Mouse (Mus musculus) kidney, adult 9 months (tissue): ENCODE results near the gene Bcl2.
"Not testable (repeated sequence)": the region's sequence is repeated elsewhere in the genome, so short reads cannot be mapped to it uniquely, and the experiment has no call there.

ENCODE experiments used
- DNase-seq: peaks from one replicate; pipeline ENCODE4 v3.0.0; 2022

Bcl2 gene

DNA sequence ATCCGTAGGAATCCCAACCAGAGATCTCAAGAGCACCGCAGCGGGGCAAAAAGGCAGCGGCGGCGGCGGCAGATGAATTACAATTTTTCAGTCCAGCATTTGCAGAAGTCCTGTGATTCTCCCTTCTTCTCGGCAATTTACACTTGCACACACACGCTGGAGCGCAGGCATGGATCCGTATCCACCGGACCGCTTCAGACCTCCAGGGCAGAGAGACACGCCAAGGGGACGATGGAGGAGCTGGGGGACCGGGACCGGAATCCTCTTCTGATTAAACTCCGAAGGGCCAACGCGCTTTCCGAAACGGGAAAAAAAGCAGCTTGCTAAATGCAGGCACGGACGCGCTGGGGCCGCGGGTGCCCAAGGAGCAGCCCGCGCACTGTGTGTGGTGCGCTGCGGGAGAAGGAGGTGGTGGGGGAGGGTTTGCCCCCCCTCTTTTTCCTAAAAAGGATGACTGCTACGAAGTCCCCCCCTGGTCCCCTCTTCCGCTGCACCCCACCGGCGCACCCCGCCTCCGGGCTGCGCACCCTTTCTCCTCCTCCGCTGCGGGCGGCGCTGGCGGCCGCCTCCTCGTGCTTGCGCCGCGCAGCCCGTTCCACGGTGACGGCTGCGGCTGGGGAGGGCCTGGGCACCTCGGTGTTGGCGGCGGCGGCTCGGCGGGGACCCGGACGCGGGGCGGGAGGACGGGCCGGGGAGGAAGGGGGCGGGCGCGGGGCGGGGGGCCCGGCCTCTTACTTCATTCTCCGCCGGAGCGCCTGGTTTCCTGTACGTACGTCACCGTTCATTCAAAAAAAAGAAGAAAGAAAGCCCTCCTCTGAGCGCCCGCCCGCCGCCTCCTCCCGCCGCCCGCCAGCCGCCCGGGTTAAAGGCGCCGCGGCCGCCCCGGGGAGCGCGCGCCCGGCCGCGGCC lies at the start of gene Bcl2:
Gene Bcl2, minus strand, starts transcription at position 654 of the 909 bp plus-strand sequence.
- peak; percentile 77 for DNase-seq

GRCm38 (mm10) chr1:106760750-106761149 lies 46.7 kb upstream of the Bcl2 start:
- no peak for DNase-seq

DNA sequence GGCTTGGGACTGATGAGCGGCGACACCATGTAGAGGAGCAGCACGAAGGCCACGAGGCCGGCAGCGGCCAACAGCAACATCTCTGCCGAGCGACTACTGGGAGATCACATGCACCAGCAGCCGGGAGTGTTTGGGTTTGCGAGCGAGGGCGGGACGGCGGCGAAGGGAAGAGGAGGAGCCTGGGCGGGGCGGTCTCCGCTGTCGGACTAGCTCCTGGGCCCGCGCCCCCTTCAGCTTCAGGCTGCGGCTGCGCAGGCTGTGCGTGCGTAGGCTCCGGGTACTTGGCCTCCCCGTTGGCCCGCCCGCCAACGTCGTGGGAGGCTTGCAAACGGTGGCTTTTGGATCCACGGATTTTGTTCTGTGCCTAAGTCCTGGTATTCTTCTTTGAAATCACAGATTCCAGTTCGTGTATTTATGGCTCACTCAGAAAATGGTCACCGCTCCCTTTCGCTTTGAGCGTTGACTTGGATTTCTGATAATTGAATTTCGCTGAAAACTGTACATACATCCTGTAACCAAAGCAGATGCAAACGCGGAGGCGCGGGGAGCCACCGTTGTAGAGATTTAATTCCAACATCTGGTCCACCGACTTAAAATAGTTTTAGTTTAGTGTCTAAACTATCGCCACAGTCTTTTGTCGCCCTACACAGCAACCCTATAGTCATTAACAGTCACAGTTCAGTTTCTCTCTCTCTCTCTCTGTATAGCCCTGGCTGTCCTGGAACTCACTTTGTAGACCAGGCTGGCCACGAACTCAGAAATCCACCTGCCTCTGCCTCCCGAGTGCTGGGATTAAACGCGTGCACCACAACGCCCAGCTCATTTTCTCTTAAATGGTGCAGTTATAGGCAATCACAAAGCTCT lies 45.7 kb upstream of the Bcl2 start, which contains the start of gene Kdsr:
Gene Kdsr, minus strand, starts transcription at position 156 of the 864 bp plus-strand sequence.
- peak; percentile 98 for DNase-seq

GRCm38 (mm10) chr1:106758734-106759571 lies 44.9 kb upstream of the Bcl2 start:
- peak; percentile 25 for DNase-seq

GRCm38 (mm10) chr1:106756633-106757032 lies 42.6 kb upstream of the Bcl2 start:
- DNase-seq: no peak

GRCm38 (mm10) chr1:106752013-106752412 lies 37.9 kb upstream of the Bcl2 start:
- no peak for DNase-seq

DNA sequence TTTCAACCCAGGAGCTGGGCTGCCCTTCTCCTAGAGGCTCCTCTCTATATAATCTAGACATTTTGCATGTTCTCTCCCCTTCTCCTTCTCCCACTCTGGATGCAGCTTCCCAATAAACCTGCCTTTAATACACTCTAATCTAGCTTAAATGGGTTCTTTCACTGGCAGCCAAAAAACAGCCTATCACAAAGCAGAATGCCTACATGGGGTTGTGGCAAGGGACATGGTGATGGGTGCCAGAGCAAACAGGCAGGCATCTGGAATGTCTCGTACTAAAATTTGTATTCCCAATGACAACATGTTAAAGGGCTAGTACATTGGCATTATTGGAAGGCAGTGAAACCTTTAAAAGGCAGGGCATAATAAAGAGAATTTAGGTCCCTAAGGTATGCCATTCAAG lies 36.6 kb upstream of the Bcl2 start:
- DNase-seq: no peak

DNA sequence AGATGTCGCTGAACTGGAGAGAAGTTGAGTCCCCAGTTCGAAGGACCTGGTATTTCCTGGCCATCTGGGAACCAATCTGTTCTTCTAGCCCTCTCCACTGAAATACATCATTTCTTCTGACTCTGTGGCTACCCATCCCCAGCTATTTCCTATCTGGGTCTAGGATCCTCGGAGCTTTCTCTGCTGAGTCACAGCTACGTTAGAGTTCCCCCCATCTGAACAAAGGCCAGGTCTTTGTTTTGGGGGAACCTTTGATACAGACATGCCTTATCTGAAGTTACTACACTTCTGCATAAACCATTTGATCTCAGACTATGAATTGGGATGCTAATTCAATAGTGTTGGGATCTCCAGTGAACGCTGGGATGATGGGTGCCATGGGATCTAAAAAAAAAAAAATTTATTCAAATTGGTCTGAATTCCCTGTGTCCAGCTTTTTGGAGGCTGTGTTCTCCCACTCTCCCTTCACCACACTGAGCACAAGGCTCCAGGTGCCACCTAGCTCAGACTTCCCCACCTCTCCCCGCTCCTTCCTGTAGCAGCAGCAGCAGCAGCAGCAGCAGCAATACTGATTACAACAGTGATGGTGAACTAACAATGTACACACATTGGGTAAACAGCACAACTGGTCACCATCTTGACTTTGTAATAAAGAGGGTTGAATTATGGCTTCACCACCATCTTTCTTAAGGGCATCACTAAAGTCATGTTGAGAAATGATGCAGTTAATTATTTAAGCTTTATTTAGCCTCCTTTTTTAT lies 34.7 kb upstream of the Bcl2 start:
- no peak for DNase-seq

DNA sequence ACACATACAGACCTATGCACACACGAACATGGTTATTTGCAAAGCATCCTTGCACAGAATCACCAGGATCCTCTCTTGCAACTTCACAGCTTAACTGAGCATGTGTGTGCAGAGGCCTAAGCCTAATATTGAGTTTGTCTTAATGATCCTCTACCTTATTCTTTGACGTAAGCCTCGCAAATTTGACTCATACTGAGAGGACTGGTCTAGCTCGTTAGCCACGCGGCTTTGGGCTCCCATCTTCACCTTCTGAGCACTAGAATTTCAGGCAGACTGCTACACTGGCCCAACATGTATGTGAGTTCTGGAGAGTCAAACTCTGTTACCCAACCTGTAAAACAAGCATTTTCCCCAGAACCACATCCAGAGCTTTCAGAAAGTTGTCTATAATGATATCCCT lies 28.9 kb upstream of the Bcl2 start:
- DNase-seq: no peak

- no peak for DNase-seq
These were observed 26.7 kb upstream of the Bcl2 start for GRCm38 (mm10) chr1:106740735-106741134.

- DNase-seq: no peak
These were observed 25.7 kb upstream of the Bcl2 start for GRCm38 (mm10) chr1:106739810-106740209.

DNA sequence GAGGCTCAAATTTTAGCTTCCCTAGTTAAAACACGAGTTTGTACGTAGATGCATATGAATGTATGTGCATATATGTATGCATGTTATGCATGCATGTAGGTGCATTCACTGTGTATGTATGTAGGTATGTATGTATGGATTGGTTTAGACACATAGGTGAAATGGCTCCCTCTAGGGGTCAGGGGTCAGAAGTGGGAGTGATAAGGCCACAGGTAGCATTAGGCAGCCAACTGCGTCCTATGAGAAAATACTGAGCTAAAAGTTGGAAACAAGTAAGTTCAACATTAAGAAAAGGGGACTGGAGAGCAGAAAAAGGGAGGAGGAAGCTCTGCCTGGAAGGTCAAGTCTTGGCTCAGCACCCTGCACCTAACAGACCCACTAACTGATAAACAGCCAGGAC lies 24.0 kb upstream of the Bcl2 start:
- DNase-seq: no peak

GRCm38 (mm10) chr1:106736211-106736610 lies 22.1 kb upstream of the Bcl2 start:
- no peak for DNase-seq

GRCm38 (mm10) chr1:106735586-106735985 lies 21.5 kb upstream of the Bcl2 start:
- peak; percentile 48 for DNase-seq

GRCm38 (mm10) chr1:106722061-106722460 lies 8.0 kb upstream of the Bcl2 start:
- DNase-seq: no peak

GRCm38 (mm10) chr1:106717736-106718135 lies 3.7 kb upstream of the Bcl2 start:
- not testable (repeated sequence) for DNase-seq

- DNase-seq: peak; percentile 83
These were observed 3.1 kb upstream of the Bcl2 start for GRCm38 (mm10) chr1:106717071-106717601.

DNA sequence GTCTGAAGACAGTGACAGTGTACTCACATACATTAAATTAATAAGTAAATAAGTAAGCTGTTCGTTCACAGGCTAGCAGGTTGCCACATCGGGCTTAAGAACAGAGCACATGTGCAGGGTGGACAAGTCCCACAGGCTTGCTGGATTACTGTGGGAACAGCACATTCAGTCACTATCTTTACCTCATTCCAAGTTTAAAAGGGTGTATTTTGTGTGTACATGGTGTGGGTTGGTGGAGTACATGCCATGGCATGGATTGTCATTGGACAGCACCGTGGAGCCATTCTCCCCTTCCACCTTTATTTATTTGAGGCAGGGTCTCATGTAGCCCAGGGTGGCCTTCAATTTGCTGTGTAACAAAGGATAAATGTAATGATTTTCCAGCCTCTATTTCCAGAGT lies 2.1 kb upstream of the Bcl2 start:
- no peak for DNase-seq

GRCm38 (mm10) chr1:106715111-106716083 lies 1.3 kb upstream of the Bcl2 start:
- DNase-seq: no peak

DNA sequence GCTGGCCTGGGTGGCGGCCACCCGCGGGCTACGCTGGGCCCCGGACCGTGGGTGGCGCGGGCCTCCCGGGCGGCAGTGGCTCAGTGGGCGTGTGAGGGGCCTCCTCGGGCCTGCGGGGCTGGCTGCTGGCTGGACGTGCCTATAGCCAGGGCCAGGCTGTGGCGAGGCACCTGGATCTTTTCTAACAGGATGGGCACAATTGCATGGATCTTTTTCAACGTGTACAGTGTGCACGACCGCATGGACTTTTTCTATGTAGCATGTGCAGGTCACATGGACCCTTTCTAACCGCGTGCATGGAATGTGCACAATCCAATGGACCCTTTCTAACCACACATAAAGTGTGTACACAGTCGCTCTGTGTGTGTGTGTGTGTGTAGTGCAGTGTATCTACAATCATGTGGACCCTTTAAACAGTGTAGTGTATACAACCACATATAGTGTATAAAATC lies 482 bp upstream of the Bcl2 start:
- DNase-seq: no peak
